Mouse (Mus musculus): Measurements from ENCODE around the gene Fut8. TPM values are rescaled to one million over a fixed set of nuclear protein-coding genes. Genes with fewer than 3 reads are reported as not detected.

Fut8 gene
- polyA plus RNA-seq, 1 experiment from 2014 or later: 9.7 TPM

DNA sequence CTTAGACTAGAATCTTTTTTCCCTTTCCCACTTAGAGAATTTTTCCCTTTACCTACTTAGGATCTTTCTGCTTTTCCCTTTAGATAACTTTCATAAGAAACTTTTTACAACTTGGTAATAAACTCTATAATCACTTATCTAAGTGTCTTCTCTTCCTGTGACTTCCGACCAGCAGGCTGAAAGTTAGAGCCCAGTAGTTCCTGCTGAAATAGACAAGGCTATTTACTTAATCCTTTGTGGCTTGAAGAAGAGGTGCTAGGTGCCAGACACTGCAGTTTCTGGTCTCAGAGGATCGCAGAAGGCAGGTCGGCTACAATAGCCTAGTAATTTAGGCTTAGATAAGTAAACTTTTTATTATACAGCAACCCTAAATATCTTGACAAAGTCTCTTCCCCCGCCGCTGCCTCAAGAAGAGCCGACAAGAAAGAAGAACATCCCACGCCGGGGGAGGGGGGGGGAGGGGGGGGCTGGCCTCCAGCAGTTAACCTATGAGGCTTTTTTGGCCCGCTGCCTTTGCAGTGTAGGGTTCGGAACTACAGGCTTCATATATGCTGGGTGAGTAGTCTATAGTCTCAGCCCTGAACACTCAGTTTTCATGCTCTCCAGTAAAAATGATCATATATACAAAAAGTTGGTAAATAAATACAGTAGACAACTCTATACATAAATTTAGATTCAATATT, 36.3 kb upstream of the Fut8 start:
- H3K4me3 ChIP-seq (replicated peaks): no peak overlapping the region
- no peaks in the 10 kb centered on the region for H3K9me3 ChIP-seq (replicated peaks)
- no peak overlapping the region for H3K27ac ChIP-seq (replicated peaks)
- no peaks in the 10 kb centered on the region for H3K36me3 ChIP-seq (replicated peaks)
- no peak for ATAC-seq (ENCODE audit: insufficient read depth)
- H3K4me2 ChIP-seq: no peak overlapping the region
- no peak overlapping the region for H3K9ac ChIP-seq
- no peaks in the 10 kb centered on the region for H3K27me3 ChIP-seq
- WGBS (ENCODE audit: insufficient replicate concordance): 32% methylated on average over 10 of the region's 10 CpGs
- peaks cover 5% of the 10 kb centered on the region; the same call in 1 of the 2 replicates for H3K4me1 ChIP-seq (replicated peaks)

- no peak for ATAC-seq (ENCODE audit: insufficient read depth)
- WGBS (ENCODE audit: insufficient replicate concordance): 66% methylated on average over 4 of the region's 4 CpGs
These were observed 34.8 kb upstream of the Fut8 start for GRCm38 (mm10) chr12:77203136-77203535.

GRCm38 (mm10) chr12:77206852-77207251, 31.1 kb upstream of the Fut8 start:
- Histone ChIP-seq H3K36me3 (replicated peaks) (no peaks in the 10 kb centered on the region), H3K4me1 (replicated peaks) (peaks cover 4% of the 10 kb centered on the region; the same call in 1 of the 2 replicates), H3K4me2 (no peak overlapping the region), H3K4me3 (replicated peaks) (no peak overlapping the region), H3K27ac (replicated peaks) (no peak overlapping the region), H3K9me3 (replicated peaks) (no peaks in the 10 kb centered on the region), H3K9ac (no peak overlapping the region), H3K27me3 (no peaks in the 10 kb centered on the region)
- ATAC-seq (ENCODE audit: insufficient read depth): no peak
- WGBS (ENCODE audit: insufficient replicate concordance): 72% methylated on average over 5 of the region's 5 CpGs

More at GRCm38 (mm10) chr12:77203136-77203535, 34.8 kb upstream of the Fut8 start:
- Histone ChIP-seq H3K4me2 (no peak overlapping the region), H3K27ac (replicated peaks) (no peak overlapping the region), H3K27me3 (no peaks in the 10 kb centered on the region), H3K4me1 (replicated peaks) (no peaks in the 10 kb centered on the region), H3K36me3 (replicated peaks) (no peaks in the 10 kb centered on the region), H3K9ac (no peak overlapping the region), H3K4me3 (replicated peaks) (no peak overlapping the region), H3K9me3 (replicated peaks) (no peaks in the 10 kb centered on the region)

DNA sequence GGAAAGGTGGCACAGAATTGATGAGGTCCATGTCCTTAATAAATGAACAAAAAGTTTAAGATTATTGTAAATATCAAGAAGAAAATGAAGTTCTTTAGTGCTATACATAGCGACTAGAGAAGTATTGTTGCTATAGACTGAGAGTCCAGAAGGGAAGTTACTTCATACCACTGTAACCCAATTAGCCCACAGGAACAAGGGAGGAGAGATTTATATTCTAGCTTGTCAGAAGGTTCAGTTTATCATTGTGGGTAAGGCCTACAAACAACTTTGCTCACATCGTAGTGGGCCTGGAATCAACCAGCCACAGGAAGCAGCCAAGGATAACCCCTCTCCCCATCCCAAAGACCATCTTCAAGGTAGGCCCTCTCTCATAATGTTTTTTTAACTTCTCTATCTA, 29.9 kb upstream of the Fut8 start:
- Histone ChIP-seq H3K4me2 (no peak overlapping the region), H3K27ac (replicated peaks) (no peak overlapping the region), H3K36me3 (replicated peaks) (no peaks in the 10 kb centered on the region), H3K4me3 (replicated peaks) (no peak overlapping the region), H3K27me3 (no peaks in the 10 kb centered on the region), H3K9me3 (replicated peaks) (no peaks in the 10 kb centered on the region), H3K9ac (no peak overlapping the region), H3K4me1 (replicated peaks) (peaks cover 5% of the 10 kb centered on the region; the same call in 1 of the 2 replicates)
- 54% methylated on average over 2 of the region's 2 CpGs for WGBS (ENCODE audit: insufficient replicate concordance)
- no peak for ATAC-seq (ENCODE audit: insufficient read depth)

- 51% methylated on average over 5 of the region's 5 CpGs for WGBS (ENCODE audit: insufficient replicate concordance)
These were observed 29.2 kb upstream of the Fut8 start for GRCm38 (mm10) chr12:77208576-77209180.

DNA sequence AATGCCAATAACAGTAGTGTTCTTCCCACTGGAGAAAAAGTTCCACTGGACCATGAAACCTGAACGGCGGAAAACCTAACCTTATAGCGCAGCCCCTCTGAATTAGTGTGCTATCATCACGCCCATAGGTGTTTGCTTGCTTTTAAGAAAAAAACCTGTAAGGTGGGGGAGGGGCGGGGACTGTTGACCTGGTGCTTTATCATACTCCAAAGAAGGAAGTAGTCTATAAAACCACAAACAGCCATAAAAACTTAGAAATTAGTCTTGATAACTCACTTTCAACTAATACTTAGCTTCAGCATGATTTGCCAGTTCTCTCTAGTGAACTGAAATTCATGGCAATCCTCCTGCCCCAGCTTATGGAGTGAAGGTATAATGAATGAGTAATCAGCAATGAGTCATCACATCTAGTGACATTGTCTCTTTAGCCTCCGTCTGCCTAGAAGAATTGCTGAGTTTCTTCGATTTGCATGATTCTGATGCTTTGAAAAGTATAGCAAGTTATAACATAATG, 26.2 kb upstream of the Fut8 start:
- no peaks in the 10 kb centered on the region for H3K27me3 ChIP-seq
- no peak overlapping the region for H3K27ac ChIP-seq (replicated peaks)

More at GRCm38 (mm10) chr12:77208576-77209180, 29.2 kb upstream of the Fut8 start:
- Histone ChIP-seq H3K4me2 (no peak overlapping the region), H3K27me3 (no peaks in the 10 kb centered on the region), H3K4me3 (replicated peaks) (no peak overlapping the region), H3K36me3 (replicated peaks) (no peaks in the 10 kb centered on the region), H3K9me3 (replicated peaks) (no peaks in the 10 kb centered on the region), H3K4me1 (replicated peaks) (peaks cover 5% of the 10 kb centered on the region; the same call in 1 of the 2 replicates), H3K27ac (replicated peaks) (no peak overlapping the region), H3K9ac (no peak overlapping the region)
- no peak for ATAC-seq (ENCODE audit: insufficient read depth)

GRCm38 (mm10) chr12:77213896-77214564, 23.9 kb upstream of the Fut8 start:
- Histone ChIP-seq H3K27me3 (no peaks in the 10 kb centered on the region), H3K4me3 (replicated peaks) (no peak overlapping the region), H3K9ac (no peak overlapping the region), H3K36me3 (replicated peaks) (no peaks in the 10 kb centered on the region), H3K4me1 (replicated peaks) (peaks cover 10% of the 10 kb centered on the region; the same call in 1 of the 2 replicates), H3K27ac (replicated peaks) (no peak overlapping the region), H3K9me3 (replicated peaks) (no peaks in the 10 kb centered on the region), H3K4me2 (no peak overlapping the region)
- 59% methylated on average over 6 of the region's 6 CpGs for WGBS (ENCODE audit: insufficient replicate concordance)
- ATAC-seq (ENCODE audit: insufficient read depth): no peak

More for the DNA sequence above, 26.2 kb upstream of the Fut8 start:
- H3K4me1 ChIP-seq (replicated peaks): peaks cover 8% of the 10 kb centered on the region
- H3K4me2 ChIP-seq: no peak overlapping the region
- H3K9me3 ChIP-seq (replicated peaks): no peaks in the 10 kb centered on the region
- H3K4me3 ChIP-seq (replicated peaks): no peak overlapping the region
- ATAC-seq (ENCODE audit: insufficient read depth): no peak
- H3K36me3 ChIP-seq (replicated peaks): no peaks in the 10 kb centered on the region
- 40% methylated on average over 7 of the region's 7 CpGs for WGBS (ENCODE audit: insufficient replicate concordance)
- no peak overlapping the region for H3K9ac ChIP-seq

DNA sequence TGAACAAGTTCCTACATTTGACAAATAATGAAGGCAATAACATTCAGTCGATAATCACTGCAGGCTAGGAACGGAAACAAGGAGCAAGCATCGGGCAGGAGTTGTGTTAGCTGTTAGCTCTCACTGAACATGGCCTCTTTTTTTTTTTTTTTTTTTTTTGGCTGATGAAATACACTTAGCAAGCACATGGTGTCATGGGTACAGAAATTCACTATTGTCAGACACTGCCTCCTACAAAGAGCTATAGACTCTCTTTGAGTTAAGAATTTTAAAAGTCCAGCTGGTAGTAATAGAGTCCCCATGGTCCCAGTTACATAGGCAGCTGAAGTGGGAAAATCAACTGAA, 23.4 kb upstream of the Fut8 start:
- H3K4me1 ChIP-seq (replicated peaks): peaks cover 10% of the 10 kb centered on the region; the same call in 1 of the 2 replicates
- H3K36me3 ChIP-seq (replicated peaks): no peaks in the 10 kb centered on the region
- no peak overlapping the region for H3K27ac ChIP-seq (replicated peaks)
- no peak overlapping the region for H3K4me2 ChIP-seq
- no peaks in the 10 kb centered on the region for H3K27me3 ChIP-seq
- H3K9ac ChIP-seq: no peak overlapping the region
- WGBS (ENCODE audit: insufficient replicate concordance): 77% methylated on average over 3 of the region's 3 CpGs
- no peaks in the 10 kb centered on the region for H3K9me3 ChIP-seq (replicated peaks)
- no peak for ATAC-seq (ENCODE audit: insufficient read depth)
- H3K4me3 ChIP-seq (replicated peaks): no peak overlapping the region

DNA sequence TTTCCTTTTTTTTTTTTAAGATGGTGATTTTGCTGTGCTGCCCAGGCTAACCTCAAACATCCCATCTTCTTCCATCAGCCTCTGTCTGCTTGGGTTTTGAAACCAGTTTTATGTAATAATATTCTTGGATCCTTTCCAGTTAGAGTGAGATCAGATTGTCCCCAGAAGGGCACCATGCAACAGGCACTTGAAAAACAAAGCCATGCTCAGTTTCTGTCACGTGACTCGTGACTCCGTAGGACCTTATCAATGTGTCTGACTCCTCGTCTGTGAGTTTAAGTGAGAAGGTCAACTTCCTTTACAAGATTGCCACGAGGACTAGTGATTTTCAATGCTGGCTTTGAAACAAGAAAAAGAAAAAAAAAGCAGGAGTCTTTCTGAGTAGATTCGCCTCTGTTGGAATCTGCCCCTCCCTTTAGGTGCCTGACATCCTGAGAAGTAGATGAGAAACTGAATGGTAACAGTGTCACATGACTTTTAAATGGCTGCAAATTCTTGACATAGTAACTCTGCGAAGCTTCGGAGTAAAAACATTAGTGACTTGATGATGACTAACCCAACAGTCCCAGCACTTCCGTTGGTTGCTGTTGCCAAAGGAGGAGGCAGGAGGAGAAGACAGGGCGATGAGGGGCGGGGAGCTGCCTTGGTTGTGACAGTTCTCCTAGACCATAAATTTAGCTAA, 21.3 kb upstream of the Fut8 start:
- no peak for ATAC-seq (ENCODE audit: insufficient read depth)
- Histone ChIP-seq H3K4me1 (replicated peaks) (peaks cover 8% of the 10 kb centered on the region; the same call in 1 of the 2 replicates), H3K9me3 (replicated peaks) (no peaks in the 10 kb centered on the region), H3K4me2 (peak overlapping the region; percentile 44), H3K27me3 (no peaks in the 10 kb centered on the region), H3K4me3 (replicated peaks) (no peak overlapping the region), H3K27ac (replicated peaks) (no peak overlapping the region), H3K9ac (no peak overlapping the region), H3K36me3 (replicated peaks) (no peaks in the 10 kb centered on the region)
- 46% methylated on average over 11 of the region's 11 CpGs for WGBS (ENCODE audit: insufficient replicate concordance)

DNA sequence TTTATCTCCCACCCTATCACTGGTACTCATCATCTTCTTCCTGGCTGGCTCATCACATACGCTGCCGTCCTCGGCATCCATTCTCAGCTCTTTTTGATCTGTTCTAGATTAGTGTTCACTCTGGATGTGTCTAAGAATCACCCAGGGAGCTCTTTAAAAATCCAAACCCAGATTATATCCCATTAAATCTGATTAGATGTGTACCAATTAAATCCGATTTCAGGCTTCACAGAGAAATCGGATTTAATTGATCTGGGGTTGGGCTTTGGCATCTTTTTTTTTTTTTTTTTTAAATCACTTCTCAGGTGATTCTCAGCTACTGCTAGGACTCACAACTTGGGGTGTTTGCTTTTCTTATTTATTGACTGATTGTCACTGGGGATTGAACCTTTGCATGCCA, 17.3 kb upstream of the Fut8 start:
- no peak for ATAC-seq (ENCODE audit: insufficient read depth)
- Histone ChIP-seq H3K4me2 (no peak overlapping the region), H3K4me1 (replicated peaks) (peaks cover 22% of the 10 kb centered on the region), H3K27me3 (no peaks in the 10 kb centered on the region), H3K9me3 (replicated peaks) (no peaks in the 10 kb centered on the region), H3K27ac (replicated peaks) (no peak overlapping the region), H3K36me3 (replicated peaks) (no peaks in the 10 kb centered on the region), H3K9ac (no peak overlapping the region), H3K4me3 (replicated peaks) (no peak overlapping the region)
- 66% methylated on average over 5 of the region's 5 CpGs for WGBS (ENCODE audit: insufficient replicate concordance)

All from liver, embryonic 15.5 days (tissue).